Mouse (Mus musculus) left cerebral cortex, postnatal 4 days (tissue): Measurements from ENCODE around the gene Rnf185. TPM values are rescaled to one million over a fixed set of nuclear protein-coding genes. Genes with fewer than 3 reads are reported as not detected.

Experiments used
- DNase-seq: peaks from one replicate; pipeline ENCODE4 v3.0.0-alpha.2; 2022
- intact Hi-C: fragments of 180-260 bp; cut with DNase I; formaldehyde crosslinking; loops from one replicate; pipeline ENCODE4 v1.15.1; 2025
- total RNA-seq, 2 experiments: library from RNA; stranded (reverse); gene quantifications; 2 replicates each; pipeline ENCODE4 v1.2.3; 2021

The Rnf185 gene
- 10 to 100 TPM; 23.5 to 24.7 TPM for total RNA-seq

DNA sequence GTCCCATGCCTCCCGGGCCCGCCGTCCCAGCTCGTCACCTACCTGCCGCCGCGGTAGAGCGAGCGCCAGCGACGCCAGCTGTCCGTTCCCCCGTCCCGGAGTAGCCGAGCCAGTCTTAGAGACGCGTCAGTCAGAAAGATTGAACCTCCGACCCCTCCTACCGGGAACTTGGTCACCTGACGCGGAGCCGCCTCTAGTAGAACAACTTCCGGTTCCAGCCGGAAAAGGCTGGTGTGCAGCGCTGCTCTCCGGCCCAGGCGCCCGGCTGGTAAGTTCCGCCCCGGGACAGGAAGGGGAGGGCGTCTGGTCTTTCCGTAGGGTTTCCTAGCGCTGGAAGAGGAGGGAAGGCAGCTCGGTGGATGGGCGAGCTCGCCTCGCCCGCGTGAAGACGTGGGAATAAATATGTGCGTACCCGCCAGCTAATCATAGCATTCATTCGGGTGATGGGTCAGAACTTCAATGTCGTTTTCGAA, at the start of gene Rnf185:
Gene Rnf185, minus strand, starts transcription at position 197 of the 473 bp plus-strand sequence.
- intact Hi-C loops = no loop called here
- peak; percentile 94 for DNase-seq

DNA sequence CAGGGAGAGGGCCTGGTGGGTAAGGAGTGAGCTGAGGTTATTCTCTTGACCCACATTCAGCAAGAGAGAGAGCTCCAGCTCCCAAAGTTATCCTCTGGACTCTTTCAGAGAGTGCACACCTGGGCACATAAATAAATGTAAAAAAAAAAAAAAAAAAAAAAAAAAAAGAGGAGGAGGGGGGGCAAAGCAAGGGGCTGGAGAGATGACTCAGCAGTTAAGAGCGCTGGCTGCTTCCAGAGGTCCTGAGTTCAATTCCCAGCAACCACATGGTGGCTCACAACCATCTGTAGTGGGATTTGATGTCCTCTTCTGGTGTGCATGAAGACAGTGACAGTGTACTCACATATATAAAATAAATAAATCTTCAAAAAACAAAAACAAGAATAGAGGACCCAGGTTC, 45.1 kb upstream of the Rnf185 start:
- DNase-seq = no peak
- intact Hi-C loops = no loop called here

DNA sequence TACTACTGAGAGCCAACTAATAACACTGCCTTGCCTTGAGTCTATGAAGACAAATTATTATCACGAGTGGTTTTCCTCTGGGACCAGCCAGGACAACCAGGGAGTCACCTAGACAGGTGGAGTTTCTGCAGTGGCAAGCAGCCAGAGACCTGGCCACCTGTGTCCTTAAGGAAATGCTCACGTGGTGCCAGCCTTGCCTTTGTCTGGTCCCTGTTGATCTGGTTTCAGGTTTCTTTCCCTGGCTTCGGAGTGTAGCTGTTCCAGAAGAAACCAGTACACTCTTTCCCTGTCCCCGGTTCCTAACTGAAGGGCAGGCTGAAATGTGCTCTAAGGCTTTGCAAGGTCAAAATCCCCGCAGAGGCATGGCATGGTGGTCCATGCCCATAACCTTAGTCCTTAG, 44.6 kb upstream of the Rnf185 start:
- intact Hi-C loops = no loop called here

DNA sequence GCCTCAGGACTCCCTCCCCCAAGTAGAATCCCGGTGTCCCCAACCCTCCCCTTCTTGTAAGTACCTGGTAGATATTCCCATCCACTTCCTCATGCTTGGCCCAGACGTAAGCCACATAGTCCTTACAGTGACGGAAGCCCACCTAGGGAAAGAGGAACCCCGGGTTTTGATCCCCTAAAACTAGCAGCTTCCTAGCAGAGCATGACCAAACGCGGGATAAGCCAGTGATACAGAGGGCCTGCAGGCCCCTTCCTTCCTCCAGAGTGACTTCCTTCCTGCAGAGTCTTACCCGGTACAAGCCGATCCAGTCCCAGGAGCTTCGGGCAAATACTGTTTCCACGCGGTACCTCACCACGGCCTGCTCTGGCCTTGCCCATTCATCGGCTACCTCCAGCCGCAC, 43.3 kb upstream of the Rnf185 start:
- intact Hi-C loops = no loop called here
- DNase-seq = no peak

More for the DNA sequence above, 44.6 kb upstream of the Rnf185 start:
- no peak for DNase-seq

DNA sequence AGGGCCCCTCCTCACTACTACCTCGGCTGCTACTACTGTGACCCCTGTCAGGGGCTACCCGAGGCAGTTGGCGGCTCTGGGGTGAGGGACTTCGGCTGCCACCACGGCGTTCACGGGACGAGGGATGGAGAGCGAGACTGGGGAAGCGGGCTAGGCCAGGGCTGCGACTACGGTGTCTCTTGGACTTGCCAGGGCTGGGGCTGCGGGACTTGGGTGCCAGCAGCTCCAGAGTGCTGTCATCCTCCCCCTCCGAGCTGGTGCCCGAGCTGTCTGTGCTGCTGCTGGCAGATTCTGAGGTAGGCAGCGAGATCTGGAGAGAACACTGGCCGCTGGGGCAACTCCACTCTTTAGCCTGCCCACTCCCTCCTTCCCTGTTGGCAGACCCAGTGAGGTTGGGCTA, 42.7 kb upstream of the Rnf185 start:
- DNase-seq = no peak
- intact Hi-C loops = no loop called here

DNA sequence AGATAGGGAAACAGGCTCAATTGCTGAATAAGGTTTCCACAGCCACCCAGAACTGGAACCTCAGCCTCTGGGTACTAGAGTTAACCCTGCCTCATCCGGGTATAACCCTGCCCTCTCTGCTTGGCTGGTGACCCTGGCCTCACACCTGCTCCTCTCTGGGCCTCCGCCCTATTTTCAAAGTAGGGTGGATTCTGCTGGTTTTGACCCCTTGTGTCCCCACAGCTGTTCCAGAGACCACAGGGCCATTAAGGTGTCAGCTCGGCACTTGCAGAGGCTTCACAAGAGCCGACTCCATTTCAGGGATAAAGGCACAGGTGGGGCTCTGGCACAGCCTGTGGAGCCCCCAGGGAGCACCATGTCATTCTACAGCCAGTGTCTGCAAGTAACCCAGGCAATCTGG, 40.6 kb upstream of the Rnf185 start:
- intact Hi-C loops = no loop called here
- no peak for DNase-seq

DNA sequence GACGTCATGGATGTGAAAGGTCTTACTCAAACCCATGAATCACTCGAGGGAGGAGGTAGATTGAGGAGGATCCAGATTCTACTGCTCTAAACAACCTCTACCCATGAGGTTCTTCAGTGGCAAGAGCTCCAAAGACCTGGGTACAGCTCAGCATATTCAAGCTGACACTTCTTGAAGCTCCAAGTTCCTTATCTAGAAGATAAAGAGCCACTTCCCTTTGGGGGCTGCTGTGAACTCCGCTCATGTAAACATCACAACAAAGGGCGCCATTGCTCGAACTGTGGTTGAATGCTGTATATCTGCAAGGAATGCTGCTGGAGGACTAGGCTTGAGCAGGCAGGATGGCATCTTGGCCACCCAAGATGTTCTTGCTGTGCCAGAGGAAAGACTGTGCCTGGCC, 36.9 kb upstream of the Rnf185 start:
- intact Hi-C loops = no loop called here

DNA sequence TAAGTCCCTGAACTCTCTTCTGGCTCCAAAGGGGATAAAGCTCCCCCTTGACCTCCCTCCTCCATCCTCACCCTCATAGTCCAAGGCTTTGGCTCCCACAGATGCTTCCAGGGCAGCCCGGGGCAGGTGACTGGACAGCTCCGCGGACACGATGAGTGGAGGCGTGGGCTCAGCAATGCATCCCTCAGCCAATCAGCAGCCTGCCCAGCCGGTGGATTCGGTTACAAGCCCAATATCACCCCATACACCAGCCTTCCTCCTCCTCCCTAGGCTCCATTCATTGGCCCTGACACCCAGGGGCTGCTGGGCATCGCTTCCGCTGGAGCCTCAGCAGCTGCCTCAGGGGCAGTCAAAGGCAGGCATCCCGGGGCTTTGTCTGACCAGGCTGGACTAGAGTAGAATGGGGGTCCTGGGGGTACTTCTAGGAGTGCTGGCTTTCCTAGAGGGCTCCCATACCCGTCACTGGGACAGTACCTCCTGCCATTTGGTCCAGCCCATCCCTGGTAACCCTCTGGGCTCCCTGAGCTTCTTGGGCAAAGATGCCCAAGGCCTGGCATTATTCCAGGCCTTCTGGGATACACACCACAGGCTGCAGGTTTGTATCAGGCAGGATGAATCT, 35.9 kb upstream of the Rnf185 start, which contains the start of gene Pla2g3:
Gene Pla2g3, plus strand, starts transcription at position 333 of the 619 bp plus-strand sequence.
- intact Hi-C loops = no loop called here

More for the DNA sequence above, 36.9 kb upstream of the Rnf185 start:
- no peak for DNase-seq

DNA sequence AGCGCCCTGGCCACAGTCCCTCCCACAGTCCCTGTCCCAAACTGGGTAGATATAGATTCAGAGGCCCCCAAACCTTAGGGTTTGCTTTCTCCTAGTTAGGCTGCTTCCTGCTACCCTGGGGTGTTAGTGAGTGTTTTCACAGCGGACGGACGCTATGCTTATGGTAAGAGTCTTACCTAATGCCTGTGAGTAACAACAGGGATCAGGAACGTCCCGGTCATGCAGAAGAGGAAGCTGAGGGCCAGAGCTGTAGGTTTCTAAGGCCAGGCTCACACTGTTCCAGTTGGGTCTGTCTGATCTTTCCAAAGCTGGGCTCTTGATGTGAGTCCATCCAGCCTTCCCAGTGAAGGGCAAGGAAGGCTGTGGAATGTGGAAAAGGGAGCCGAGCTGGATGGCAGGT, 34.2 kb upstream of the Rnf185 start:
- no peak for DNase-seq
- intact Hi-C loops = no loop called here

More for the DNA sequence above, 35.9 kb upstream of the Rnf185 start, which contains the start of gene Pla2g3:
- DNase-seq = peak; percentile 21

DNA sequence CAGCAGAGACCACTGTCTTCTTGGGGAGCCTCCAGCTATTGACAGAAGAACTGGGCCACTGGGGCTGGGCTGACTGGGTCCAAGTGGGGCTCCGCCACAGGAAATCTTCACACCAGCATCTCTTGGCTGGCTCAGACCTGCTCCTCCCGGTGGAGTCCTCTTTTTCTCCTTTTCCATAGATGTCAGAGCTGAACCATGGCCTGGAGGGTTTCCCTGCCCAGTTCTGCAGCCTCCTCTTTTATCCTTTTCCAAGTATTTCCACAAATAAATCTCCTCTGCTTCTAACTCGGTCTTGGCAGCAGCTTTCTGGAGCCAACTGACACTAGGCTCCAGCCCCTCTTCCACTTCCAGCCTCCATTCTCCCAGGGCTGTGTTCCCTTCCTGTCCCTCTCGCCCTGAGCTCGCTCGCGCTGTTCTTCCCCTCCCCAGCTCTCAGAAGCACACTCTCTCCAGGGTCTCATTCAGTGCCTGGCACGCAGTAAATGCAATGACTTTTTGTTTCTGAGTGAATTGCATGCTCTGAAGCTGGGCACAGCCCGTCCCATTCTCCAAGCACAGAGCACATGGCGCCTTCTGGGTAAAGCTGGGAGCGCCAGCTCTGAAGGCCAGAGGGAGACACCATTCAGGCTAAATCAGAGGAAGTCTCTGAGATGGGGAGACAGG, 31.9 kb upstream of the Rnf185 start:
- intact Hi-C loops = no loop called here
- peak; percentile 33 for DNase-seq

DNA sequence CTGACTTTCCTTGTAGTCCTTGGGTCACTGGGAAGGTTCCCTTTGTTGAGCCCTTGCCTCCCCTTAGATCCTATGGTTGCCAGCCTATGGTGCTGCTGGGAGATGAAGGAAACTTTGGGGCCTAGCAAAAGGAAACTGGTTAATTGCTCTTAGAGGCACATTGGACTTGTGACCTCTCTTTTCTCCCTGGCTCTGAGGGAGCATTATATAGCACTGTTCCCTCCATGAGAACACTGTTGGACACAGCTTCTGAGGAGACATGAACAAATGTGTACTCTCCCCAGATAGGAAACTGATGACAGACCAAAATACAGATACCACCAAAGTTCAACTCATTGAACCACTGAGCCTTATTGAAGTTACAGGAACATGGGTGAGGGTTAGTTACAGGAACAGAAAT, 23.3 kb upstream of the Rnf185 start:
- intact Hi-C loops = no loop called here
- DNase-seq = no peak

DNA sequence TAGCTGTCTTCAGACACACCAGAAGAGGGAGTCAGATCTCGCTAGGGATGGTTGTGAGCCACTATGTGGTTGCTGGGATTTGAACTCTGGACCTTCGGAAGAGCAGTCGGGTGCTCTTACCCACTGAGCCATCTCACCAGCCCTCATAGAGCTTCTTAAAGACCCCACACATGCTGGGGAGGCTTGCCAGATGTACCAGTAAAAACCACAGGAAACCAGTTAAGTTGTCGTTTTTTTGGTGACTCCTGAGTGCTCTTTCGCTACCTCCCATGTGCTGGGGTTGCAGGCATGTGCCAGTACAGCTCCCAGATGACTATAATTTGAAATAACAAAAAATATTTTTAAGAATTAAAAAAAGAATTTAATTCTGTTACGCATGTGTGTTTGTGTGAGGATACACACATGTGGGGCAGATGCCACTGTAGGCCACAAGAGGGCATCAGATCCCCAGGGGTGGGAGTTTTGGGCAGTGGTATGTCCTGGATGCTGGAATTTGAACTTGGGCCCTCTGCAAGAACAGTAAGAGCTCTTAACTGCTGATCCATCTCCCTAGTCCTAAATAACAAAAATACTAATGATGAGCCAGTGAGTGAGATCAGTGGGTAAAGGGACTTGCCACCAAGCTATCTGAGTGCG, 22.4 kb upstream of the Rnf185 start:
- DNase-seq = peak; percentile 15
- intact Hi-C loops = loop anchor here (5.0 kb wide), 1 partner anchor 38 kb away; the partner anchor contains the start of gene Selenom

DNA sequence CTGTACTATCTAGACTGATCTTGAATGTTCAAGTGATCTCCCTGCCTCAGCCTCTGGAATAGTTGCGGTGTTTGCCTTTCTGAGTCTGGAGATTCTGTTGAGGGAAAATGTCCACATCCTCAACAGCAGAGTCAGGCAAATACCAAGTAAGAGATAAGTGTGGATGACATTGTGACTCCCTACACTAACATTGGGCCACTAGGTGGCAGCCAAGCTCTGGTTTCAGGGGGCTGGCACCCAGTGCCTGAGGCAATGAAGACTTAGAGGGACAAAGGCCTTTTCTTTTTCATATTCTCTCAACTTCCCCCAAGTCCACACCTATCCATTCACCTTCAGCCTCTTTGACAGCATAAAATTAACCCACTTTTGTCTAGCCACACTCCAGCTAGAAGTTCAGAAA, 20.3 kb upstream of the Rnf185 start:
- intact Hi-C loops = loop anchor here (5.0 kb wide), 1 partner anchor 40 kb away; the partner anchor contains the start of gene Selenom
- peak; percentile 94 for DNase-seq

DNA sequence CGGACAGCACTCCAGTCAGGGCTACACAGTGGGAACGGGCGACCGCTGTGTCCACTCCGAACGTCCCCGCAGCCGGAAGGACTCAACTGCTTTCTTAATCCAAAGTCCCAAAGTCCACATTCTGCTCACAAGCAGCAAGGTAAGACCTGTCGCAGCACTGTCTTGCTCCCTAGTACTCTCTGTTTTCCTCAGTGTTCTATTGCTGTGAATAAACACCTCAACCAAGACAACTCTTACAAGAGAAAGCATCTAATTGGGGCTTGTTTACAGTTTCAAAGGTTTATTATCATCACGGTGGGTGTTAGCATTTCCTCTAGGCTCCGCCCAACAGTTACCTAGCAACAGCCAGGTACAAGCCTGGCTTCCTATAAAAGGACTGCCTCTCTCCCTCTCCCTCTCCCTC, 19.3 kb upstream of the Rnf185 start:
- intact Hi-C loops = loop anchor here (5.0 kb wide), 1 partner anchor 41 kb away; the partner anchor contains the start of gene Selenom
- no peak for DNase-seq

DNA sequence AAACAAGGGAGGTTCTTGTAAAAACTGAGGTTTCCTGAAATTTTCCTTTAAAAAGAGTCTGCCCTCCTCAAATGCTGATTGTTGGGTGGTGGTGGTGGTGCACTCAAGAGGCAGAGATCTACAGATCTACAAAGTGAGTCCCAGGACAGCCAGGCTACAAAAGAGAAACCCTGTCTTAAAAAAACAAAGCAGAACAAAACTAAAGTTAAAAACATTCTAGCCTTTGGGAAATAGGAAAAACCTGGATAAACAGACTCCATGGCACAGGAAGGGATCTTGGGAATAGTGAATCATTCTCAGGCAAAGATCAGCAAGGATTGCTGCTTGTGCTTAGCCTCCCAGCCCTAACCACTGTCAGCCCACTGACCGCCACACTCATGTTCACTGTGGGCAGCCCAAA, 10.7 kb upstream of the Rnf185 start:
- no peak for DNase-seq
- intact Hi-C loops = loop anchor here (10.0 kb wide), 1 partner anchor 212 kb away; no protein-coding TSS in a partner anchor

DNA sequence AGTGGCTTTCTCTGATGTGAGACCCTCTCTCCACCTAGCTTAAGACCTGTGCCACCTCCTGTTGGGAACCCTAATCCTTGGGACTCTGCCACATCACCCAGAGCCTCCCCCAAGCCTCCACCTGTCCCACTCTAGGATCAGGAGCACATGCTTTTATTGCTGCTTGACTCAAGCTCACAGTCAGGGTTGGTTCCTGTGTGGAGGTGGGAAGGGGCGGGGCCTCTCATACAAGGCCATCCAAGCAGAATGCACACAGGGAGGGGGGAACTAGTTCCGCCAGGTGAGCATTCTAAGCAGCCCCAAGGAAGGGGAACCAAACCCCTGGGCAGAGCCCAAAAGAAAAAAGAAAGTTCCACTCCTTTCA, 6.9 kb upstream of the Rnf185 start:
- DNase-seq = no peak
- intact Hi-C loops = no loop called here

DNA sequence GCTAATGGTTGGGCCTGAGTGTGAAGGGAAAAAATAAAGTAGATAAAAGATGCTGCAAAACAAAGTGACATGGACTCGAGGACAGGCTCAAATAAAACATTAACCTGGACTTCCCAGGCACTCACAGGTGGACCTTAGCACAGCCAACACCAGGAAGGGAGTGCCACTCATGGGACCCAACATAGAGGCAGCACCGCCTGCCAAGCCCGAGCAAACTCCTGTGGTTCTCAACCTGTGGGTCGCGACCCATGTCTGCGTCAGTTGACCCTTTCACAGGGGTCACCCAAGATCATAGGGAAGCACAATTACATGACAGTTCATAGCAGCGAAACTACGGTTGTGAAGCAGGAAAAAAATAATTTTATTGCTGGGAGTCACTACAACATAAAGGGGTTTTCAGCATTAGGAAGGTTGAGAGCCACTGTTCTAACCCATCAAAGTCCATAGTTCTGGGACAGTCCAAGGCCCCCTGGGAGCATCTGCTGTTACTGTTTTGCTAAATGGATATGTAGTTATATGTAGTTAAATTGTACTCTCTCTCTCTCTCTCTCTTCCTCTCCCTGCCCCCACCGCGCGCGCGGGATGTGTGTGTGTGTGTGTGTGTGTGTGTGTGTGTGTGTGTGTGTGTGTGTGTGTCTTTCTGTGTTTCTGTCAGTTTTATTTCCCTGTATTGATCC, 6.4 kb upstream of the Rnf185 start:
- DNase-seq = no peak
- intact Hi-C loops = no loop called here

DNA sequence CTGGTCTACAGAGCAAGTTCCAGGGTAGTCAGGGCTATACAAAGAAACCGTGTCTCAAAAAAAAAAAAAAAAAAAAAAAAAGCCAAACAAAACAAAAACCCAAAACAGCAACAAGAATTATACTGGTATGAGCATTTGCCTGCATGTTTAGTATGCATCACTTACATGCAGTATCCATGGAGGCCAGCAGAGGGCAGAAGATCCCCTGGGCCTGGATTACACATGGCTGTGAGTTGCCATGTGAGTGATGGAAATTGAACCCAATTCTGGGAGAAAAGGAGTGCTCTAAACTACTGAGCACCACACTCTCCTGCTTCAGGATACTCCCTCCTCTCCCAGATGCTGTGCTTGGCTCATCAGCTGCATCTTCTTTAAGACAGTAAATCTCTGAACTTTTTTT, 4.2 kb upstream of the Rnf185 start:
- intact Hi-C loops = no loop called here
- DNase-seq = peak; percentile 77

DNA sequence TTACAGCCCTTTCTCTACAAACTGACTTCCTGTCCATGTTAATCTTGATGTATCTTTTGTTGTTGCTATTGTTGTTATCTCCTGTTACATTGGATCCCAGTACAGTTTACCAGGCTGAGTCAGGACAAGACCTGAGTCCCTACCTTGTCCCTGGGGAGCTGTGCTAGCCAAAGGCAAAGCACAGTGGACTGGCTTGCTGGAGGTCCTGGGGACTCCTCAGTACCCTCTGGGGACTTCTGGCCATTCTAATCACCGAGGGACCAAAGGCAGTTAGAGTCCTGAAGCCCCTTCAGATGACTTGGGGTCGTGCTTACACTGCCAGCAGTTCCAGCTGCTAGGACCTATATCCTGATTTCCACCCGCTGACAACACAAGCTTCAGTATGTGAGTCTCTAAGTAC, 2.3 kb upstream of the Rnf185 start:
- intact Hi-C loops = no loop called here
- DNase-seq = no peak

DNA sequence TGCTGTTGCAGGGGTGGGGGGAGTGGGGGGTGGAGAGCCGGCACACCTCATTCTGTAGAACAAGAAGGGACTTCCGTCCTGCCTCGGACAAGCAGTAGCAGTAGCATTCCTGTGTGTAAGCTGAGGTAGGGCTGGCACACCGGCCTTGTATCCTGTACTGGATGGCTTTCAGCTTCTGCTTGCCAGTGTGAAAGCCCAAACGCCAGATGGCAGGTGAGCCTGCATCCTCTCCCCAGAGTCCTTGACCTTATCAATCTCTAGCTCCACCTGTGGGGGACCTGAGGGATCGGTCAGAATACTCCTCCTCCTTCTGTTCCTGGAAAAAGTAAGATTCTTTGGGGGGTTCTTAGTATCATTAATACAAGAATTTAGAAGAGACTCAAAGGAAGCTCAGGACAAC, 1.3 kb upstream of the Rnf185 start:
- intact Hi-C loops = no loop called here
- DNase-seq = peak; percentile 25

DNA sequence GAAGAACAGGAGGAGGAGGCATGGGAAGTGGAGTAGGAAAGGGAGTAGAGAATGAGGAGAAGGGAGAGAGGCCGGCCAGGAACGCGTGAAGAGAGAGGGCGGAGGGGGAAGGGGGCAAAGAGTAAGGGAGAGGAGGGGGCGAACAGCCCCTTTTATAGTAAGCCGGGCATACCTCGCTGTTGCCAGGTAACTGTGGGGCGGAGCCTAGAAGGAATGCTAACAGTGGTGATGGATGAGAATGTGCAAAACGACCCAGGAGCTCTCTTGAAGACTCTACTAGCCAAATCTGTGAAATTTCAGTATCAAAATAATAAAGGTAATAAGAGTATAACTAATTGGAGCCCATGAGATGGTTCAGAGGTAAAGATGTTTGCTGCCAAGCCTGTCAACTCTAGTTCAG, 606 bp upstream of the Rnf185 start:
- intact Hi-C loops = no loop called here

More for the DNA sequence above, 606 bp upstream of the Rnf185 start:
- DNase-seq = peak; percentile 26
